Comparison of ENCODE assay signal across 11 mouse cellular contexts in the genomic region with DNA sequence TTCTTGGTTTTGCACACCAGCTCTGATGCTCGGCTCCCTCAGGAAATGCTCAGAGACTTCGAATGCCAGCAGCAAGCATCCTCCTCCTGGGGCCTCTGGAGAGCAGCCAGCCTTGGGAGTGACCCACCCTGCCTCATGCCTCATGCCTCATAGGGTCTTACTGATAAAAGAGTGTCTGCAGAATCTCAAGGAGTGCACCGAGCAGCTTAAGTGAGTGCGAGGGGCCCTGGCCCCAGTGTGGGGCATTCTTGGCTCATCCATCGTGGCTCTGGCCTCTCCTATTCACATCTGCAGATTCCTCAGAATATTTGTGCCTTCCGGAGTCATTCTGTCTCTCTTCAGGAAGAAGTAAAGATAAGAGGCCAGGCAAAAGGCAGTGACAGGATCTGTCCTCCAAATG. TPM values are rescaled to one million over a fixed set of nuclear protein-coding genes. Genes with fewer than 3 reads are reported as not detected.
A peak's percentile ranks its signal among the peaks of the same experiment; 100 is the strongest.
DNase-seq lines count a peak whose midpoint lies in the region; ATAC-seq and TF ChIP-seq lines count a peak whose summit lies in the region.
"Had no signal": no experiment of that assay in that cellular context is flagged by ENCODE, and none has a peak within 500 bp of the region (broad histone marks: within the 10 kb centered on the region; RNA-seq: fewer than 3 reads in every experiment).

No protein-coding gene starts in this region.

- H3K4me3 ChIP-seq in heart, embryonic 12.5 days: no peak overlapping the region
- H3K4me3 ChIP-seq in lung, embryonic 16.5 days (ENCODE audit: low read length): no peak overlapping the region
- H3K4me3 ChIP-seq in embryonic fibroblast, embryonic 13.5 days (ENCODE audit: insufficient read depth, low read length): no peak overlapping the region
- H3K4me3 ChIP-seq in neural tube, embryonic 12.5 days: no peak overlapping the region

- H3K36me3 ChIP-seq in heart, embryonic 12.5 days: no peaks in the 10 kb centered on the region
- H3K36me3 ChIP-seq in lung, embryonic 16.5 days (ENCODE audit: control insufficient read depth, insufficient read depth, low read length): no peaks in the 10 kb centered on the region
- H3K36me3 ChIP-seq in neural tube, embryonic 12.5 days: no peaks in the 10 kb centered on the region

- 4% methylated on average over 6 of the region's 6 CpGs for WGBS in heart, embryonic 12.5 days
- 4% methylated on average over 6 of the region's 6 CpGs for WGBS in lung, embryonic 16.5 days
- 27% methylated on average over 6 of the region's 6 CpGs for WGBS in neural tube, embryonic 12.5 days

- H3K9me3 ChIP-seq in heart, embryonic 12.5 days (replicated peaks): no peaks in the 10 kb centered on the region
- H3K9me3 ChIP-seq in lung, embryonic 16.5 days (ENCODE audit: control insufficient read depth, low read length): no peaks in the 10 kb centered on the region
- no peaks in the 10 kb centered on the region for H3K9me3 ChIP-seq in neural tube, embryonic 12.5 days

- H3K4me2 ChIP-seq in heart, embryonic 12.5 days: peak overlapping the region; percentile 58
- H3K4me2 ChIP-seq in lung, embryonic 16.5 days (ENCODE audit: low read depth, low read length): peak overlapping the region; percentile 41; the same call in 1 of the 2 replicates
- H3K4me2 ChIP-seq in neural tube, embryonic 12.5 days (replicated peaks): peak overlapping the region; percentile 5; the same call in 1 of the 2 replicates

- no peak for TF ChIP-seq CTCF in embryonic fibroblast, embryonic 13.5 days (IDR thresholded peaks at IDR 0.05; ENCODE audit: borderline replicate concordance, insufficient read depth, low read length)

- H3K4me1 ChIP-seq in heart, embryonic 12.5 days (replicated peaks): peaks cover 55% of the 10 kb centered on the region
- H3K4me1 ChIP-seq in lung, embryonic 16.5 days (replicated peaks; ENCODE audit: control insufficient read depth, insufficient read depth, low read length): peaks cover 44% of the 10 kb centered on the region
- peaks cover 15% of the 10 kb centered on the region for H3K4me1 ChIP-seq in embryonic fibroblast, embryonic 13.5 days (ENCODE audit: control insufficient read depth, insufficient read depth, low read length)
- peaks cover 56% of the 10 kb centered on the region for H3K4me1 ChIP-seq in neural tube, embryonic 12.5 days

- ATAC-seq in heart, embryonic 12.5 days (ENCODE audit: insufficient number of reproducible peaks, low FRiP score): peak; percentile 56; the same call in 1 of the 2 replicates
- peak; percentile 11; the same call in 1 of the 2 replicates for ATAC-seq in lung, embryonic 16.5 days (ENCODE audit: low read depth)
- no peak for ATAC-seq in neural tube, embryonic 12.5 days (ENCODE audit: low FRiP score, low read depth)
- ATAC-seq: activated CD4-positive, CD25-positive, alpha-beta regulatory T cell, adult 4 months had no signal

- H3K27me3 ChIP-seq in heart, embryonic 12.5 days (replicated peaks): no peaks in the 10 kb centered on the region
- no peaks in the 10 kb centered on the region for H3K27me3 ChIP-seq in lung, embryonic 16.5 days (ENCODE audit: control insufficient read depth, insufficient read depth, low read depth, low read length)
- H3K27me3 ChIP-seq in neural tube, embryonic 12.5 days (replicated peaks): 0 out of 2 replicates have a peak, but pooled peaks cover 4% of the 10 kb centered on the region

- TF ChIP-seq POLR2A in embryonic fibroblast, embryonic 13.5 days (IDR thresholded peaks at IDR 0.05; ENCODE audit: low read depth, low read length): no peak

- no peak overlapping the region for H3K9ac ChIP-seq in heart, embryonic 12.5 days
- peak overlapping the region; percentile 8; the same call in 1 of the 2 replicates for H3K9ac ChIP-seq in lung, embryonic 16.5 days (ENCODE audit: low read length)
- no peak overlapping the region for H3K9ac ChIP-seq in neural tube, embryonic 12.5 days

- no peak for DNase-seq in heart, adult 18-20 months
- no peak for DNase-seq in lung, postnatal 10 days
- no peak for DNase-seq in thymus, postnatal 4 days
- no peak for DNase-seq in right cerebral cortex, adult 18-20 months

- peak overlapping the region; percentile 49; the same call in 1 of the 2 replicates for H3K27ac ChIP-seq in heart, embryonic 12.5 days (ENCODE audit: poor library complexity, severe bottlenecking)
- H3K27ac ChIP-seq in lung, embryonic 16.5 days (ENCODE audit: low read length): peak overlapping the region; percentile 60
- peak overlapping the region; percentile 55 for H3K27ac ChIP-seq in embryonic fibroblast, embryonic 13.5 days (ENCODE audit: insufficient read depth, low read length)
- no peak overlapping the region for H3K27ac ChIP-seq in neural tube, embryonic 12.5 days

RNA-seq across cellular contexts. Expression of gene Dlk1, which starts 53.7 kb away (rescaled TPM):
- polyA plus RNA-seq in heart, embryonic 12.5 days (2016; fragmentation: Nextera tagmentation; extraction: Ambion mirVana): 61.1 and 69.0 TPM in 2 replicates
- total RNA-seq in heart, adult 18-20 months (2021): under 1 TPM in 1 of 2 experiments, not detected in 1; 0.90 TPM
- 702 and 746 TPM in 2 replicates for polyA plus RNA-seq in lung, embryonic 16.5 days (2015; fragmentation: Nextera tagmentation; extraction: Ambion mirVana)
- polyA plus RNA-seq in embryonic fibroblast, embryonic 13.5 days (2011; ENCODE audit: insufficient read length, low read depth, missing spikeins): 242 and 410 TPM in 2 replicates
- polyA plus RNA-seq in neural tube, embryonic 12.5 days (2016; fragmentation: Nextera tagmentation; extraction: Ambion mirVana): 100 and 107 TPM in 2 replicates
- total RNA-seq: hematopoietic stem cell, adult 5-6 weeks; neutrophil, adult 5-6 weeks had no signal
- polyA plus RNA-seq: activated CD4-positive, CD25-positive, alpha-beta regulatory T cell, adult 4 months had no signal

Comparison
In these comparisons a context has a peak if more than half of its experiments do, and no peak if none do; other contexts are left out.
1. H3K4me2 ChIP-seq: peak in every context shown above with its lines; median percentile 58 in heart, embryonic 12.5 days; 41 in lung, embryonic 16.5 days; 5 in neural tube, embryonic 12.5 days.